Mouse (Mus musculus) adrenal gland, postnatal 25 days (tissue): ENCODE results near the gene Rnf224. TPM values are rescaled to one million over a fixed set of nuclear protein-coding genes. Genes with fewer than 3 reads are reported as not detected.
"Not testable (repeated sequence)": the region's sequence is repeated elsewhere in the genome, so short reads cannot be mapped to it uniquely, and the experiment has no call there.

Experiments
- DNase-seq: peaks from one replicate; pipeline ENCODE4 v3.0.0; 2021; ENCODE audit warnings: mixed read lengths
- long read RNA-seq: library from polyadenylated mRNA; stranded (forward); transcript quantifications from one replicate; pipeline ENCODE4 v2.0.0, GENCODE M21; 2021
- total RNA-seq: library from RNA; stranded (reverse); gene quantifications from 2 replicates; pipeline ENCODE4 v1.2.3, GENCODE M21; 2021

The Rnf224 gene
- total RNA-seq, result not detected in 2 replicates
- long read RNA-seq, result 0 reads

- DNase-seq, result no peak
Measured at GRCm38 (mm10) chr2:25236614-25237013, at the start of gene Rnf224. Rnf224 (minus strand) TSS chr2:25236787.

DNA sequence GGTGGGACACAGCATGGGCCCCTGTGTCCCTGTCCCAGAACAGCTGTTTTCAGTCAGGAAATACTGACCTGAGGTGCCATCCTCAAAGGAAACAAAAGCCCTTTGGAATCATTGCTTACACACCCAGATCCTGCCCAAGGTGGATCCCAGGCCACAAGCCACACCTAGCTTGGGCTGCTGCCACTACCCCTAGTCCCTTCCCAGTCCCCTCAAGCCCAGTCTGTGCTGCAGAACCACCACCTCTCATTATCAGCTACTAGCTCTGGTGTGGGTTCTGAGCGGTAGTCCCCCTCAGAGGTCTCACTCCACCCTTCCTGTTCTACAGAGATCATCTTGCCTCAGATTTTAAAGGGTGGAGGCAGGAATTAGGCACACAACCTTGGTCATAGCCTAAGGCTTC is 49.7 kb upstream of the Rnf224 start:
- DNase-seq, result no peak

GRCm38 (mm10) chr2:25285551-25285950 is 49.0 kb upstream of the Rnf224 start:
- no peak for DNase-seq

GRCm38 (mm10) chr2:25278928-25279882 is 42.6 kb upstream of the Rnf224 start:
- DNase-seq, result peak; percentile 82

GRCm38 (mm10) chr2:25273010-25273409 is 36.4 kb upstream of the Rnf224 start:
- no peak for DNase-seq

- DNase-seq, result no peak
Measured at GRCm38 (mm10) chr2:25272515-25272914, 35.9 kb upstream of the Rnf224 start.

DNA sequence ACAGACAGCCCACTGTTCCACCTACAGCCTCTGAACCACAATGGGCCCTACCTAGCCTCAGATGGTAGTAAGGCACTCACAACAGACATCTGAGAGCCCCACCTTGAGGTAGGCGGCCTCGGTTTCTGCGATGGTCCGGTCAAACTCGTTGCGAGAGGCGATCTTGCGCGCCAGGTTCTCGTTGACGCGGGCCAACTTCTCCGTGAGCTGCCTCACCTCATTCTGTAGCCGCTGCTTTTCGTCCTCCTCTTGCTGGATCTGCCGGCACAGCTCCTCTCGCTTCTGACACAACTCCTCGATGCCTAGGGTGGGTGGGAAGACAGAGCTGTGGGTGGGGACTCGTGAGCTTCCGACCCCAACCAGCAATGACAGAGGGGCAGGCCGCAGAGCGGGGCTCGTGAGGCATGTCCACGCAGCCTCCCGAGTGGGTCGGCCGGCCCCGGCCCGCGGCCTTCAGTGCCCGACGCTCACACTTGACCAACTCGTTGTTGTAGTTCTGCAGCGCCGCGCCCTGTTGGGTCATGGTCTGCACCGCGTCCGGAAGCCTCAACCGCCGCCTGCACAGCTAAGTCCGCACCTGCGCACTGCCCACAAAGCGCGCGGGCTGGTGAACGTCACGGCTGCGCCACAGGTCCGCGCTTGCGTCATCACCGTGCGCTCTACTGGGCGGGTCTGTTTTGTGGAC is 35.4 kb upstream of the Rnf224 start, which contains the start of the genes Ssna1 and Anapc2:
TSS of gene Ssna1 (minus strand) at position 612 of the 685 bp plus-strand sequence.
TSS of gene Anapc2 (plus strand) at position 652 of the 685 bp plus-strand sequence.
- DNase-seq, result peak; percentile 98

DNA sequence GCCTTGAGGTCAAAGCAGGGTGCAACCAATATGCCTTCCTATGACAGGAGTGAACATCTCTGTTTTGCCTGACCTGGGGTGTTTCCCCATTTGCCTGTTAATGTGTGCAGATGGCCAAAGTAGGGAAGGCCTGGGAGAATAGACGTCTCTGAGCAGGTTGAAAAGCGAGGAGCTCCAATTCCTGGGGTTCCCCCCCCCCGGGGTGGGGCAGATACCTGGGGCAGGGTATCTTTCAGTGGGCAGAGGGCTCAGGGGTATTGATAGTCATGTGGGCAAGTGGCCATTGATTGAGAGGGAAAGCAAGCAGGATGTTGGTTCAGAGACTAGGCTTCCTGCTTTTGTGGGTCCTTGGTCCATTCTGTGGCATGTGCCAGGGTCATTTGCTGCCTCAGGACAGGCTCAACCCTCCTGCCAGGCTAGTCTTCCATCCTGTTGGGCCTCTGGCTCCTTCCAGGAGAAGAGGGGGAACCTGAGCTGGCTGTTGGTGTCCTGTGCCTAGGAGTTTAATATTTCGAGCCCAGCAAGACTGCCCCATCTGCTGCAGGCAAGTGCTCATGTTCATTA is 31.2 kb upstream of the Rnf224 start:
- DNase-seq, result no peak

DNA sequence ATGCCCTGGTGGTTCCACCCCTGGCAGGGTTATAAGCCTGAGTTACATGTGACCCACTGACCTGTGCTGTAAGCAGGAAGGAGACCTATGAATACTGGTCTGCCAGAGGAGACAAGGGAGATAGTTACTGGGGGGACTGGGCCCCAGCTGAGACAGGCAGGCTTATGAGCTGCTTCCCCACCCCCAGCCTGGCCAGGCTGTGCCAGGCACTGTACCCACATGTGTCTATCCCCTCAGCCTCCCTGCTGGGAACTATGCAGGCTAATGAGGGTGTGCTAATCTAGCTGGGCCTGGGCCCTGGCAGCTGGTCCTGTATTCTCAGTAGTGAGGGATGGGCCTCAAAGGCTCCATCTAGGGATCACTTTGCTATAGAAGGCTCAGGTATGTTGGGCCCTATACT is 30.7 kb upstream of the Rnf224 start:
- DNase-seq, result no peak

DNA sequence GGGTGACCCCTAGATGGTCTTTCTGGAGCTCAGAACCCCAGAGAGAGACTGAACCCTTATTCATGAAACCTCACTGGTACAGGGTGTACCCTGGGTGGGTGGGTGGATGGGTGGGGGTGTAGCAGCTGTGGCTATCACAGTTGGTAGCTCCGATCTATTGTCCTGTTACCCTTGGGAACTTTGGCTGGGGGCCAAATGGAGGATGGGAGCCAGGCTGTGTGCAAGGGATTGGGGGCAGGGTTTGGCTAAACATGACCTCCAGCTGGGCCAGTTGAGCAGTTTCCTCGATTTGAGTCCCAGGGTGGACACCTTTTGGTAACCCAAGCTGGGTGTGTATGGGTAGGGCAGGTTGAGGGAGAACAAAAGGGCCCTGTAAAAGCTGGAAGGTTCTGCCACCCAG is 30.1 kb upstream of the Rnf224 start:
- DNase-seq, result peak; percentile 44

- DNase-seq, result no peak
Measured at GRCm38 (mm10) chr2:25265897-25266656, 29.5 kb upstream of the Rnf224 start.

DNA sequence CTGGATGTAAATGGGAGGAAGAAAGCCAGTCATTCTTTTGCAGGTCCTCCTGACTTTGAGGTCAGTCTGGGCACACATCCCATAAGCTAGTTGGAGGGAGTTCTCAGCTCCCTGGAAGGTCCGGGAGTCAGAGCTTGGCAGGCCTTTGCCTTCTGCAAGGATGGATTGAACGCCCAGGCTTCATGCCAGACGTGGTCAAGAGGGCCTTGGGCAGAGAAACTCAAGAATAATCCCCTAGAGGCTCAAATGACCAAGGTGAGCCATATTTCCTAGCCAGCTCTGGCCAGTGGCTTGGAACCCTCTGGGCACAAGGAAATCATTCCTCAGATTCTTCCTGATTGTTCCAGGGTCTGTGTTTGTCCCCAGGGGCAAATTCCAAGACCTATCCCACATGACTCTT is 28.3 kb upstream of the Rnf224 start:
- no peak for DNase-seq

- DNase-seq, result no peak
Measured at GRCm38 (mm10) chr2:25264286-25264660, 27.7 kb upstream of the Rnf224 start.

GRCm38 (mm10) chr2:25263623-25264285 is 27.2 kb upstream of the Rnf224 start:
- no peak for DNase-seq

DNA sequence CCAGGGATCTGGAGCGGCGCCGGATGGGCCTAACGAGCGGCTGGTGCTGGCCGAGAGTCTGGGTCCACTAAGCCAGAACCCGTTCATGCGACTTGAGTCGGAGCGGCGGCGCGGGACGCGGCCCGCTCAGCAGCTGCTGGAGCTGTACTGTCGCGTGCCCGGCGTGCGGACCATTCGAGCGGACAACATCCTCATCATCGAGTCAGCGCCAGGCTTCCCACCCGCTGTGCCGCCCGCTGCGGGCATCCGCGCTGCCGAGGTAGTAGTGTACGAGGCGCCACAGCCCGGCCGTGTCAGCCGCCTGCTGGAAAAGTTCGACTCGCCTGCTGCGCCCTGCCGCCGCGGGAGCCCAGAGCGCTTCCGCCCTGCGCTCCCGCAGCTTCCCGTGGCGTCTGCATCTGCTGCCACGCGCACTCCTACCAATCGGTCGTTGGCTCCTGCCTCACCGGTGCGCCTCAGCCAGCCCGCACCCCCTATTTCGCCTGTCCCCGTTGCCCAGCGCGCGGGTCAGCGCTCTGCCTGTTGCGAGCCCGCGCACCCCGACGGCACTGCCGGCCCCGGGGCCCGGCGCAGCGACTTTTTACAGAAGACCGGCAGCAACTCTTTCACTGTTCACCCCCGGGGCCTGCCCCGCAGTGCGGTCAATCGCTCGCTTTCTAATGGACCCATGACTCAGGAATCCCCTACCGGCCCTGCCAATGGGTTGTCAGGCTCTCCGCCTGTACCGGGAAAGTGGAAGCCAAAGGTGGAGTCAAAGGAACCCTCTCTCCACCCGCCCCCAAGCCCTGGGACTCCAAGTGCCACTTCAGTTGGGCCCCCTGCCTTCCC is 26.4 kb upstream of the Rnf224 start:
- DNase-seq, result peak; percentile 50

DNA sequence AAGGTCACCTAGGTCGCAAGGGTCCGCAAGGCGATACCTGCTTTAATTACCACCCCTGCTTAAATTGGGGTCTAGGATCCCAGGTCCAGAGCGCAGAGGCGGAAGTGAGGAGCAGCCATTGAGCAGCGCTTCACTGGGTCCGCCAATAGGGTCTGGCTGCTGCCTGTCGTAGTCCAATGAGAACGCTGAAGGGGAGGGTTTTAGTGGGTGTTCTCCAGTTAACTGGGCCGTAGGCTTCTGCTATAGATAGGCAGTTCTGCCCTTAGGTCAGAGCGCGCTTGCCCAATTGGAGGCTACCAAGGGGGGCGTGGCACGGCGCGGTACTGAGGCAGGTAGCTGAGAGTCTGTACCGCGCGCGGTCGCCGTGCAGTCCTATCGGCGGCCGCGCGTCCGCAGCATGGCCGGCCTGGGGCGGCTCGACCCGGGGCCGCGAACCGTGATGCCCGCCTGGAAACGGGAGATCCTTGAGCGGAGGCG is 25.7 kb upstream of the Rnf224 start, which contains the start of gene Tprn:
TSS of gene Tprn (plus strand) at position 328 of the 477 bp plus-strand sequence.
- peak; percentile 95 for DNase-seq

DNA sequence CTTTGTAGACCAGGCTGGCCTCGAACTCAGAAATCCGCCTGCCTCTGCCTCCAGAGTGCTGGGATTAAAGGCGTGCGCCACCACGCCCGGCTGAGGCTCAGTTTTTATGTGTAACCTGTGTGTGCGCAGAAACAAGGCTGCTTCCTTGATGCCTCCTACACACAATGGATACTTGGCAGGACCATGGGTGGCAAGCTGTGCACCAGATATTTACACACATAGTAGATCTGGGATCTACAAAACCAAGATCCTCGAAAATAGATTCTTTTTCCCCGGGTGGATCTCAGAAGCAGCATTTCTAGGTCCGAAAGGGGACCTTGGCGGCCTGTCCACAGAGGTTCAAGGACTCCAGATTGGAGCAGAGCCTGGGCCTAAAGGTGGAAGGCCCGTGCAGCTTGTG is 25.3 kb upstream of the Rnf224 start:
- DNase-seq, result no peak

DNA sequence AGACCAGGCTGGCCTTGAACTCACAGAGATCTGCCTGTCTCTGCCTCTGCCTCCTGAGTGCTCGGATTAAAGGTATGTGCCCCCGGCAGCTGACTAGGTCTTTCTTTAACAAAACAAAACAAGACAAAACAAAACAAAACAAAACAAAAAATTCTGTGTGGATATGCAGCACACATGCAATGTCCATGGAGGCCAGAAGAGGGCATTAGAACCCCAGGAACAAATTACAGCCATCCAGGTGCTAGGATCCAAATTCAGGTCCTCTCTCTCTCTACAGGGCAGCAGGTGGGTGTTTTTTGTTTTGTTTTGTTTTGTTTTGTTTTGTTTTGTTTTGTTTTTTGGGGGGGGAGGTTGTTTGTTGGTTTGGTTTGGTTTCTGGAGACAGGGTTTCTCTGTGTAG is 22.3 kb upstream of the Rnf224 start:
- DNase-seq, result no peak

DNA sequence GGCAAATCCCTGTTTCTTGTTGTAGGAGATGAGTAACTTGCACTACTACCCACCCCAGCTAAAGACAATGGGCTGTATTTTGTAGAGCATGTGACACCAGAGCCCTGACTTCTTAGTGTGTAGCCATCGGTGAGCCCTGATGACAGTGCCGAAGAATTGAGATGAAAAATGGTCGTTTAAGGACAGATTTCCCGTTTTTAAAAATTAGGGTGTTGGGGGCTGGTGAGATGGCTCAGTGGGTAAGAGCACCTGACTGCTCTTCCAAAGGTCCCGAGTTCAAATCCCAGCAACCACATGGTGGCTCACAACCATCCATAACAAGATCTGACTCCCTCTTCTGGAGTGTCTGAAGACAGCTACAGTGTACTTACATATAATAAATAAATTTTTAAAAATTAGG is 20.7 kb upstream of the Rnf224 start:
- not testable (repeated sequence) for DNase-seq

DNA sequence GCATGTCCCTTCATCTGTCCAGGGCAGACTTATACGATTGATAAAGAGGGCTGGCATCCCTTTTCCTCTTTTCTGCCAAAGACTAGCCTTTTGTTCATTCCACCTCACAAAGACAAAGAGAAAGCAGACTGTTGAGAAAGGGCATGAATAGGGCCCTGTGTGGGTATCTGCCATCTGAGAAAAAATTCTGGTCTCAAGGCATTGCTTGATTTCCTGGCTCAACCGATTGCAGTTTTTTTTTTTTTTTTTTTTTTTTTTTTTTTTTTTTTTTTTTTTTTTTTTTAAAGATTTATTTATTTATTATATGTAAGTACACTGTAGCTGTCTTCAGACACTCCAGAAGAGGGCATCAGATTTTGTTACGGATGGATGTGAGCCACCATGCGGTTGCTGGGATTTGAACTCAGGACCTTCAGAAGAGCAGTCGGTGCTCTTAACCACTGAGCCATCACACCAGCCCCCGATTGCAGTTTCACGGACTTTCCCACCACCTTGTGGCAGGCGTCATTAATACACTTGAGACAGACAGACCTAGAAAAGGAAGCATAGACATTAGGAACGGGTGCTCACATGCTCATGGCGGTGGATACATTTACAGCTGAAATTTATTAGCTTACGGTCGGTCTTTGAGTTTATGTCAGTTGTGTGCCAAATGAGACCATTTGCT is 20.0 kb upstream of the Rnf224 start:
- DNase-seq, result not testable (repeated sequence)
